Mouse (Mus musculus): ENCODE results near the gene Mllt10. TPM values are rescaled to one million over a fixed set of nuclear protein-coding genes. Genes with fewer than 3 reads are reported as not detected.
A peak's percentile ranks its signal among the peaks of the same experiment; 100 is the strongest.
"Not testable (repeated sequence)": the region's sequence is repeated elsewhere in the genome, so short reads cannot be mapped to it uniquely, and the experiment has no call there.

The Mllt10 gene
- polyA plus RNA-seq, 1 experiment = 31.7 TPM

DNA sequence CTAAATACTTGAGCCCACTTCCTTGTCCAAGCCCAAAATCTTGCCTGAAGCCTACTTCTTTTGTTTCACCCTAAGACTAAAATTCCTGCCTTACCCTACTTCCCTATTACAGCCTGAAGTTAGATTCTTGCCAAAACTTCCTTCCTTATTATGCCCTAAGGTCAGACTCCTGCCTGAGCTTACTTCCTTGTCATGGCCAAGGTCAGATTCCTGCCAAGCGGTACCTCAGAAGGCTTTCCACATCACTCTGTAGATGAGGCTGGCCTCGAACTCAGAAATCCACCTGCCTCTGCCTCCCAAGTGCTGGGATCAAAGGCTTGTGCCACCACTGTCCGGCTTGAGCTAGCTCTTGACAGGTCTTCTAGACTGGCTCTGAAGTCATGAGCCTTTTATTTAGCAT, 32.7 kb downstream of the Mllt10 start:
- not testable (repeated sequence) for DNase-seq (ENCODE audit: low spot score)

DNA sequence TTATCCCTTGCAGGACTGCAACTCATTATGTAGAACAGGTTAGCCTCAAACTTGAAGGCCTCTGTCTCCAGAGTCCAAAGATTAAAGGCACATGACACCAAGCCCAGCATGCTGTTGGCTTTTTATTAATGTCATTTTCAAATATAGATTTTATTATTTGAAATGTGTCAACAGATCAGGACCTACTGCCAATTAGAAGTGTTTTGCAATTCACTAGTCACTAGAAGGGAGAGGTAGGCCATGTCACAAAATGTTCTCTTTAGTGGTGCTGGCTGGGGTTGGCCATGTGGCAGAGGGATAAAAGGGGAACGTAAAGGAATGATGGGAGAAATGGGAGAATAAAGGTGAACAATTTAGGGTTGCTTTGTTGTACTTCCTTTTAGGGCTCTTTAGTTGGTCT, 38.8 kb downstream of the Mllt10 start:
- no peak for DNase-seq (ENCODE audit: low spot score)

DNA sequence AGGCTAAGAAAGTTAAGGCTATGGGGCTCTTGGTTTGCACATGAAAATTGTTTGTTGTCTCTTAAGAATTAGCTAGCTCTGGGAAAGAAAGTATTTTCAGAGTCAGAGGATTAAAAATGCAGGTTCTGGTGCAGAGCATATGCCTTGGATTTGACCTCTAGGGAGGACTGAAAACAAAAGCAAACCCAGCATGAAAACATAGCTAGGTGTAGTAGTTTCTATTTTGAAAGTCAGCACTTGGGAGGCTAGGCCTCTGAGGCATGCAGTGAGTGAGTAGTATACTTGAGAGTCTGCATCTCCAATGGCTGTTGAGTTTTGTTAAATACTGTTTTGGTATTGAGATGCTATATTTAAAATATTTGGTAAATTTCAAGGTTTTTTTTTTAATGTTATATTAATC, 39.3 kb downstream of the Mllt10 start:
- no peak for DNase-seq (ENCODE audit: low spot score)

DNA sequence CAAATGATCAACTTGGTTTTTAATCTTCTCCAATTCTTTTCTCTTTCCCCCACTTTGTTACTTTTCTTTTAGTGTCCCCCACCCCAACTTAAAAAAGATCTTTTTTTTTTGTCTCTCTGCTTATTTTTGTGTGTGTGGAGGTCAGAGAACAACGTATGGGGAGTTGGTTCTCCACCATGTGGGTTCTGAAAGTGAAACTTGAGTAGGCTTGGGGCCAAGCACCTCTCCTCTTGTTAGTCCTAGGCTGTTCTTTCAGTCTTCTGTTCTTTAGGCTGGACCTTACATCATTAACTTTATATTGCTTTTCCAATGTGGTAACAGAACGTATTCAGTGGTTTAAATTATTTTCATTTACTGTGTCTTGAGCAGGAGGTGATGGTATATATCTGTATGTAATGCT, 40.8 kb downstream of the Mllt10 start:
- DNase-seq (ENCODE audit: low spot score) = no peak

DNA sequence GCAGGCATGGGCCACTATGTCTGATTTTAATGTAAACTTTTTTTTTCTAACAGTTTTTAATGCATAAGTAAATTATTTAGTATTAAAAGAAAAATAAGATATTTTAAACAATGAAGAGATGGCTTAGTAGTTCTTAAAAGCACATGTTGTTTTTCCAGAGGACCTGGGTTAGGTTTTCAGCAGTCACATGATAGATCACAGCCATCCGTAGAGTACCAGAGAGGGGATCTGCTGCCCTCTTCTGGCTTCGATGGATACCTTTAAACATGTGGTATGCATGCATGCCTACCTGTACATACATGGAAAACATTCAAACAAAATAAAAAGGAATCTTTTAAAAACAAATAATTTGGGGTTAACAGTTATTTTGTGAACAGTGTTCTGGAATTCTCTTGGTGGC, 45.9 kb downstream of the Mllt10 start:
- no peak for DNase-seq (ENCODE audit: low spot score)

DNA sequence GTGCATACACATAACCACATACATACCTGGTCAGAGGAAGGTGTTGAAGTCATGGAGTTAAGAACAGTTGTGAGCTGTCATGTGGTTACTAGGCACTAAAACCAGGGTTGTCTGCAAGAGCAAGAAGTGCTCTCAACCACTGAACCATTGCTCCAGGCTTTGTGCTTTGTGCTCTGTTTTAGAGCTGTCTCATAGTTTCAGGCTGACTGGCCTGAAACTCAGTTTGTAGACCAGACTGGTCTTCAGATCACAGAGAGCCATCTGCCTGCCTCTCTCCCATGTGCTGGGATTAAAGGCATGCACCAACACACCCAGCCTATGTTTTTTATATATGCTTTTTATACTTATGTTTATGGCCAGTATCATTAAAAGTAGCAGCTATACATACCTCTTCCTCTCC, 52.5 kb downstream of the Mllt10 start:
- DNase-seq (ENCODE audit: low spot score) = no peak

DNA sequence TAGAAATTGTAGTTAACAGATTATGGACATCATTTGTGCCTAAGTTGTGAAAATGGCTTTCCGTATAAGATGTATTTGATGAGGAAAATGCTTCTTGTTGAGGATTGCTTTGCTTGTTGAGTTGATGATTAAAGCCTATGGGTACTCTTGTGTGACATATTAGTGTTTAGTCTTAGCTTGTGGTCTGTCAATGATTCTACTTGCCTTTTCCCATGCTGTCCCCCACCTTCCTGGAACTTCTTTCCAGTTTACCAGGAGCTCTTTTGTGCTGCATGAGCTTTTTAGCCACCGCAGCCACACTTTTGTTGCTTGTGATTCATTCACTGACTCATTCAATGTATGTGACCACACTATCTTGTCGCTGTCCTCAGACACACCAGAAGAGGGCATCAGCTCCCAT, 53.2 kb downstream of the Mllt10 start:
- DNase-seq (ENCODE audit: low spot score) = no peak

DNA sequence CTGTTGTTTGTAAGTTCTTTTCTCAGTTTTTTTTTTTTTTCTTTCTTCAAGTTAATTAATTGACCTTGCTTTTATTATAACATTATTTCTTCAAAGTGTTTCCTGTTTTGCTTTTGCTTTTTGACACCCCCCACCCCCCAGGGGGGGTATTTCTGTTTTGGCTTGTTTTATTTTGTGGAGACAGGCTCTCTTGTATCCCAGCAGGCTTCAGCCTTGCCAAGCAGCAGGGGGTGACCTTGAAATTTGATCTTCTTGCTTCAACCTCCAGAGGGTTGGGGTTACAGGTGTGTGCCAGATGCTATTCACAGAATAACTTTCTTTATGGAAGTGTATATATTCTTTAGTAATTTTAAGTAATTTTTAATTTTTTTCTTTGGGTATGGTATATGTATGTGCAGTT, 56.4 kb downstream of the Mllt10 start:
- no peak for DNase-seq (ENCODE audit: low spot score)

DNA sequence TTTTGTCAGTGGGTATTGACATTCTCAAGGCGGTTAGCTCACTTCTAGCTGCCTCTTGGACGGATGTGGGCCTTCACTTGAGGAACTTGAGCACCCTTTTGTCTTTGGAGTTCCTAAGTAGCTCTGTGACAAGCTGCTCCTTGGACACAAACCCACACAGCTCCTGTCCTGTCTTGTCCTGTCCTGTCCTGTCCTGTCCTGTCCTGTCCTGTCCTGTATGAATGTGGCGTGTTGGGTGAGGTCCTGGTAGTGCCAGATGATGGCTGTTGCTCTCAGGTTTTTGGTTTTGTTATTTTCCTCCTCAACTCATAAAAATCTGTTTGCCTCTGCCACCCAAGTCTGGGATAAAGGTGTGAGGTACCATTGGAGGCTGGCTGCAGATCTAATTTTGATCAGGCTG, 61.4 kb downstream of the Mllt10 start:
- peak; percentile 25 for DNase-seq (ENCODE audit: low spot score)

DNA sequence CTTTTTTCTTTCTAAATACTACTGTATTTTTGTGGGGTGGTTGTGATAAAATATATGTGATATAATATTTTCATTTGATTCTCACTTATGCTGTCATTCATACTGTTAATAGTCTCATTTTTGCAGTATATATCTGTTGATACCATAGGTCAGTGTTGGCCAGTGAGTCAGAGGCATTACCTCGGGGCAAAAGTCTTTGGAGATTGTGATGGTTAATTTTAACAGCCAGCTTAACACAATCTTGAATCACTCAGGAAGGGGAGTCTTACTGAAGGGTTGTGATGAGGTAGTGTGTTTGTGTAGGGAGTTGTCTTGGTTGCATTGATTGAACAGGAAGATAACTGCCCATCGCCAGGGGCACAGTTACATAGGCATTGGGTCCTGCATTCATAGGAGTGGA, 83.1 kb downstream of the Mllt10 start:
- DNase-seq (ENCODE audit: low spot score) = no peak

DNA sequence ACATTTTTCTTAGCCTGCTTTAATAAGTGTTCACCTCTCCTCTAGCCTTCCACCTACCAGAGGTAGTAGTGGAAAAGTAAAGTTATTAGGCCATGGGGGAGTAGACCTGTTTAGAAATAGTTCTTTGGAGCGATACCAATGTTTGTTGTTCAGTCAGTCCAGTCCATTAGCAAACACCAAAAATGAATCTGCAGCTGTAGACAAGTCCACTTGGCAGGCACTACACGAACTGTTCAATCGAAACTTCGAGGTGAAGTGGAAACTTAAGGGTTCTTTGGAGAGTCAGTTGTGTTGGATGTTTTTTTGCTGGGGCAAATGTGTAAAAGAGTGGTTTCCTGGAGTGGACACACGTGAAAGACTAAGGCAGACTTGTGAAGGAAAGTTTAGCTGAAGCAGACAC, 84.6 kb downstream of the Mllt10 start:
- DNase-seq (ENCODE audit: low spot score) = no peak

DNA sequence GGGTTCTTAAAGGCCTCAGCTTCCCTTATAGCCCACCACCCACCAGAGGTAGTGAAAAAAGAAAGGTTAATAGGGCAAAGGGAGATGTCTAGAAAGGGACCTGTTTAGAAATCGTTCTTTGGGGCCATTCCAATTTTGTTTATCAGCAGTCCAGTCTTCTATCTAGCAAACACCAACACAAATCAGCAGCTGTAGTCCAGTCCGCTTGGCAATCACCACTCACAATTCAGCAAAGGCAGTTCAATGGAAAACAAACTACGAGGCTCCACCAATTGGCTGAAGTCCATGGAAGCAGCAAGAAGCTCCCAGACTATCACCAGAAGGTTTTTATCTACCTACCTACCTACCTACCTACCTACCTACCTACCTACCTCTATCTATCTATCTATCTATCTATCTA, 101.1 kb downstream of the Mllt10 start:
- no peak for DNase-seq (ENCODE audit: low spot score)

DNA sequence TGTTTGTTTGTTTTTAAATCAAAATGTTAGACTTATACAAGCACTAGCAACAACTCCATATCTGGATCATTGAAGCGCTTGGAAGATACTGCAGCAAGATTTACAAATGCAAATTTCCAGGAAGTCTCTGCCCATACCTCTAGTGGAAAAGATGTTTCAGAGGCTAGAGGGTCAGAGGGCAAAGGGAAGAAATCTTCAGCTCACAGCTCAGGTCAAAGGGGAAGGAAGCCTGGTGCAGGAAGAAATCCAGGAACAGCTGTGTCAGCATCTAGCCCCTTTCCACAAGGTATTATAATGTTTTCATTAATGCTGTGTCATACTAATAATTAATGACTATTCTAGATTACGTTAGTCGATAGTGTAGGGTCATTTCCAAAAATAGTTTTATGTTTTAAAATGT, 104.4 kb downstream of the Mllt10 start:
- no peak for DNase-seq (ENCODE audit: low spot score)

DNA sequence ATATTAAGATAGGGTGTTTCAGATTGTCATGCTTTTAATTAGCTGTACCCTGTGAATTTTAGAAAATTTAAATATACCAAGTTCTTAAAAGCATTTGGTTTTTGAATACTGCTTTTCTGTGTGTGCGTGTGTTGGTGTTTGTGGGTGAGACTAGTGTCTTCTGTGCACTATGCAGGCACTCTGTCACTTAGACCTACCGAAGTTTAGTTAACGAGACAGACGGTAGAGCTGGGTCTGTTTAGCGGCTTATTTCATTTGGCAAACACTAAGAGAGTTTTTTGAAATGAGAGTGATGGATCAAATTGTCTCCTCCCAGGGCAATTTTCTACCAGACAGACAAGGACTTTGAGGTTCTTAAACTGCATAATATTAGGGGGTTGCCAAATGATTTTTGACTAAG, 106.0 kb downstream of the Mllt10 start:
- DNase-seq (ENCODE audit: low spot score) = no peak

DNA sequence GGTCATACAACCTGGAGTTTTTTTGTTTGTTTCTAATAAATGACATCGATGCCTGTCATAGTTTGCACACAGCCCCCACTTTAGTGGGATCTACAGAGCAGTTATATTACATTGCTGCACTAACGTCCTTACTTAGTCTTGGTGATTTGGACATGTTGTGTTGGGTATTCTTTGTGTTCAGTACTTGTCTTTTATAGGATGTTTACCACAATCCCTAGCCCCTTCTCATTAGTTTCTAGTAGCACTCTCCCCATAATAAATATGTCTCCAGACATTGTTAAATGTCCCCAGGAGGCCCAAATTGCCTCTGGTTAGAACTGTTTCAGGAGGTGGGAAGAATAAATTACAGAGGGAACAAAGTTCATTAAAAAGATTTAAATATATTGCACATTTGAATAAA, 110.5 kb downstream of the Mllt10 start:
- DNase-seq (ENCODE audit: low spot score) = no peak

DNA sequence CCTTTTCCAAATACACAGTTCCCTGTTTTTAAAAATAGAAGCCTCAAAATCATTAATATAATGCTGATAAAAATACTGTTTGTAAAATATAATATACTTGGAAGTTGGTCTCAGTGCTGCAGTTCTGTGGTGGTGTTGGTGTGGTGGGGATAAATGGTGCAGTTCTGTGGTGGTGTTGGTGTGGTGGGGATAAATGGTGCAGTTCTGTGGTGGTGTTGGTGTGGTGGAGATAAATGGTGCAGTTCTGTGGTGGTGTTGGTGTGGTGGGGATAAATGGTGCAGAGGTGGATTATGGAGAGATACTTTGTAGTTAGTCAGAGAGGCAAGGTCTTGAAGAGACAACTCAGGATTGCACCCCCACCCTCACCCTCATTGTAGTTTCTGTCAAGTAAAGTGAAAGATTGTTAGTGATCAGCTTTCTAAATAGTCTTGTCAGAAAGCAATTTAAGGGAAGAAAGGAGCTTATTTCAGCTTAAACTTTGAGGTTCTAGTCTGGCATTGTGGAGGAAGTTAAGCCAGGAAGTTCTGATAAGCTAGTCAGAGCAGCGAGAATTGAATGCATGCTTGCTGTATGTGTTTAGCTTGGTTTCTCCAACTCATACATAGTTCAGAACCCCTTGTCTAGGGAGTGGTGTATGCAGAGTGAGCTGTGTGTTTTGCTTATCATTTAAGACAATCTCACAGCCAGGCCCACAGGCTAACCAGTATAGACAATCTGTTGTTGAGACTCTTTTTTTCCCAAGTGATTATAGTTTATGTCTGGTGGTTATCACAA, 114.3 kb downstream of the Mllt10 start:
- no peak for DNase-seq (ENCODE audit: low spot score)

DNA sequence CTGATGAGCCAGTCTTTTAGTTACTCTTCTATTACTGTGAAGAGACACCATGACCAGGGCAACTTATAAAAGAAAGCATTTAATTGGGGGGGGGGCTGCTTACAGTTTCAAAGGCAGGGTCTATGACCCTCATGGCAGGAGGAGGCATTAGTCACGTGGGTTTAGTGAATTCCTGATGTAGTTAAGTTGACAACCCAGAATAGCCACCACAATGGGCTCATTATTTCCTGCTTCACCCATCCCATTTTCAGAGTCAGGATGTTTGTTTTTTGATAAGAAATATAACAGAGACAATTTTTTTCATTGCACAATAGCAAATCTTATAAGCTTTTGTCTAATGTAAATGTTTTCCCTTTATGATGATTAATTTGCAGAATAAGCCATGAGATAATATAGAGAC, 120.2 kb downstream of the Mllt10 start:
- no peak for DNase-seq (ENCODE audit: low spot score)

DNA sequence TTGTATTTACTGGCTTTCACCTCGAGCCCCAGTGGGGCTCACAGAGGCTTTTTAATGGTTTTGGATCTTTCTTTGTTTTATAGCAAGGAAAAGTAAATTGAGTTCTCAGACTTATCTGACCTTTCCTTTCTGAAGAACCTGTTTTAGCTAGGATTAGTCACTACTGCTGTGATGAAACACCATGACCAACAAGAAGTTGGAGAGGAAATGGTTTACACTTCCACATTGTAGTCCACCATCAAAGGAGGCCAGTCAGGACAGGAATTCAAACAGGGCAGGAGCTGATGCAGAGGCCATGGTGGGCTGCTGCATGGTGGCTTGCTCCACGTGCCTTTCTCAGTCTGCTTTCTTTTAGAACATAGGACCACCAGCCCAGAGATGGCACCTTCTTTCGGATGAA, 121.2 kb downstream of the Mllt10 start:
- DNase-seq (ENCODE audit: low spot score) = no peak

DNA sequence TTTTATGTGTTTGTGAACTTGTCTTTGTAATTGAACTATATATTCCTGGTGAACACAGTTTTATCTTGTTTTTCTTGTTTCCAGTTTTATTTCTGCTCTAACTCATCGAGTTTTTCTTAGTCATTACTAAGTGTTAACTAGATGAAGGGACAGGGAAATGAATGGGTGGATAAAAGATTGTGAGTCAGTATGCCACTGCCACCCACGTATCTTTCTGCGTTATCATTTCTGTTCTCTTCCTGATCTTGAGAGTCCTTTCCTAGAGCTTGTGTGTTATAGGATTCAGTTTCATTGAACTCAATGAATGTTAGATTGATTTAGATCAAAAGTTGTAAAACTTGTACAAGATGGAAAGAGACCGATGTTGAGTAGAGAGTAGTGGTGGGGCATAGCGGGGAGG, 125.3 kb downstream of the Mllt10 start:
- DNase-seq (ENCODE audit: low spot score) = no peak

DNA sequence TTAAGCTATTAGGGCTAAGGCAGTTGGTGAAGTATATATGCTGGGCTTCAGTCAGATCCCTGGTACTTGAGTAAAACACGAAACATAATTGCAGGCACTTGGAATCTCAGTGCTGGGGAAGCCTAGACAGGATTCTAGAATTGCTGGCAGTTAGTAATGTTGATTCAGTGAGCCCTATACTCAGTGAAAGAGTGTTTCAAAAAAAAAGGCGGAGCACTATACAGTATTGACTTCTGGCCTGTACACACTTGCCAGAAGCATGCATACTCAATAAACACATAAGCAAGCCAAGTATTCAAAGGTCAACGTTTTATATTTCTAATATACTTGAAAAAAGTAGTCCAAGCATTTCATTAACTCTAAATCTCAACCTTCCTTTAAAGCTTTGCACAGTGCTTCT, 126.6 kb downstream of the Mllt10 start:
- DNase-seq (ENCODE audit: low spot score) = no peak

DNA sequence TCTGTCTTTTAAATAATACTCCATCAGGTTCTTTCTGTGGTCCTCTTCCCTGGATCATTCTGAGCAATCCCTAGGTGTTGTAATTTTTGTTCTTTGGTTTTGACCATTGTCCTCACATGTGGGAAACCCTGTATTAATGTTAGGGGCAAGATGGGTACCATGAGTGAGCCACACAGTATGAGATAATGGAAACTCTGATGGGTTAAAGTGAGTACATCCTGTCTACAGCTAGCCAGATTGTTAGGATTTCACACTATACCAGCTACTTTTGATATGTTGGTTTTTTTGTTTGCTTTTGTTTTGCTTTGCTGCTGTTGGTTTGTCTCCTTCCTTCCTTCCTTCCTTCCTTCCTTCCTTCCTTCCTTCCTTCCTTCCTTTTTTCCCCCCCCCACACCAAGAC, 128.0 kb downstream of the Mllt10 start:
- no peak for DNase-seq (ENCODE audit: low spot score)

DNA sequence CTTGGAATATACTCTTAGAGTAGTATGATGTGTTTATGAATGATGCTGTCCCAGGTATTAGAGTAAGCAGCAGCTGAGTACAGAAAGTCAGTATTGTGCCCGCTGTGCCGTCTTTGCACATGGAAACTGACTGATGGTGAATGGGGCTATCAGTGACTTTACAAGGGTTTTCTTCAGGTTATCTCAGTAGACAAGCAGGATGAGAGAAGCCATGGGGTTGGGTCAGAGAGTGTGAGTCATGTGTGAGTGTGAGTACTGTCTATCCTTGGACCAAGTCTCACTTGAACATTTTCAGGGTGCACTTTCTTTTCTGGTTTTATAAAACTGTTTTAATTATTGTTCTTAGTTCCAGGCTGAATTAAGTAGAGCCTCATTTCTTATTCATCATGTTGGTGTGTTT, 133.3 kb downstream of the Mllt10 start:
- no peak for DNase-seq (ENCODE audit: low spot score)

DNA sequence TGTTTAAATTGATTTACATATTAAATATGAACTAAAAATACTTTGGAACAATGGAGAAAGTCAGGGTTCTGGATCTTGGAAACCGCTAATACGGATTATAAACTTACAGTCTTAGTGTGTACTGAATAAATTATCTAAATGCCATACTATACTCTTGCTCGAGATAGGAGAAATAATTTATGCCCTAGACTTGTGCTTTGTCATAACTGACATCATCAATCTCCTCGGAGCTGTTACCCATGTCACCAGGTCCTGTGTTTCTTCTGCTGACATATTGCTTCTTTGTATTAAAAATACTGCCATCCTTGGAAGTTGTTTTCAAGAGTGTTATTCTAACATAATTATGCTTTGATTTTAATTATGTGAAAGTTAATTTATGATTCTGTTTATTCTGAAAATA, 140.2 kb downstream of the Mllt10 start:
- no peak for DNase-seq (ENCODE audit: low spot score)

DNA sequence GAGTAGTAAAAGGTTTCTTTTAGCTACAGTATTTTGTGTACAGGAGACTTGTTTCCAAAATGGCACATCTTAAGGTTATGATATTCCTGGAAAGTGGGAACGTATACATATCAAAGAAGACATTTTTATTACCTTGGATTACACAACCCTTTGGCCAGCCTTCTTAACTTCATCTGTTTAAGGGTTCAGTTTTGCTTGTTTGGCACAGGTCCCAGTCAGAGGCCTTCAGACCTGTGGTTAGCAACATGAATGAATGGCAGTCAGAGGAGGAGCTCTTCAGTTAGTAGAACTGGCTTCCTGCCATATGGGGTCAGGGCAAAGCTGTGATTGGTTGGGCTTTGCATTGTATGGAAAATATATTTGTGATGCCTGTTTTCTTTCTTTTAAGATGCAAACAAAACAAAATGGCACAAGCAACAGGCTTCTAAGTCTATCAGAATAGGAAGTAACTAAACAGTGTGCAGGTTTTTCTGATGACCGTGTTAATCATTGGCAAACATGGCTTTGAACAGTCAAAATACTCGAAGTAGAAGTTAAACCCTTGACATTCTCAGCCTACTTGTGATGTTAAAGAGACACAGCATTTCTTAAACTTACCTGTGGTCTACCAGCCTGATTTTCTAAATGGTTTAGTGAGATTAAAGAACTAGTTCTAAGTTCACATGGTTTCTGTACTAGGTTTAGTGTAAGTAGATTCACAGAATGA, 140.8 kb downstream of the Mllt10 start:
- DNase-seq (ENCODE audit: low spot score) = no peak

Data from urinary bladder, adult 2 months (tissue).